Mouse (Mus musculus) stomach, embryonic 15.5 days (tissue): ENCODE results near the gene Cep162. TPM values are rescaled to one million over a fixed set of nuclear protein-coding genes. Genes with fewer than 3 reads are reported as not detected.

Source experiments
- ATAC-seq: fragments of 200-750 bp; cut with Nextera tagmentation; 2 replicates; pipeline ENCODE4 v1.8.0; 2017; ENCODE audit warnings: low read depth, moderate number of reproducible peaks, moderate TSS enrichment; ENCODE audit not compliant: insufficient read depth, low FRiP score
- H3K27ac ChIP-seq: fragments of 300-500 bp; sonication (generic); 2 replicates; pipeline ENCODE4 v1.5.1; 2015; ENCODE audit warnings: mild to moderate bottlenecking, inconsistent platforms
- H3K27me3 ChIP-seq: fragments of 300-500 bp; sonication (generic); replicated peaks from 2 replicates; pipeline ENCODE4 v1.6.1; 2015; ENCODE audit warnings: inconsistent platforms
- H3K36me3 ChIP-seq: fragments of 300-500 bp; sonication (generic); 2 replicates; pipeline ENCODE4 v1.6.1; 2015; ENCODE audit warnings: inconsistent platforms
- H3K4me1 ChIP-seq: fragments of 300-500 bp; sonication (generic); 2 replicates; pipeline ENCODE4 v1.6.1; 2015; ENCODE audit warnings: inconsistent platforms
- H3K4me2 ChIP-seq: fragments of 300-500 bp; sonication (generic); 2 replicates; pipeline ENCODE4 v1.6.1; 2015; ENCODE audit warnings: mild to moderate bottlenecking, inconsistent platforms
- H3K4me3 ChIP-seq: fragments of 300-500 bp; sonication (generic); replicated peaks from 2 replicates; pipeline ENCODE4 v1.5.1; 2015; ENCODE audit warnings: inconsistent platforms
- H3K9ac ChIP-seq: fragments of 300-500 bp; sonication (generic); 2 replicates; pipeline ENCODE4 v1.6.1; 2015; ENCODE audit warnings: inconsistent platforms
- H3K9me3 ChIP-seq: fragments of 300-500 bp; sonication (generic); 2 replicates; pipeline ENCODE4 v1.6.1; 2016; ENCODE audit warnings: inconsistent platforms
- WGBS: fragments of 180-500 bp; shearing (Covaris S2); methylation state at CpG from one replicate; pipeline ENCODE4 v1.1.7; 2015; 5-methylcytosine and 5-hydroxymethylcytosine counted together
- polyA plus RNA-seq: library from polyadenylated mRNA; unstranded; fragments of >200 nt; fragmentation: Nextera tagmentation; extraction: Ambion mirVana; gene quantifications from 2 replicates; pipeline ENCODE4 v1.2.1, GENCODE M21; 2015

Gene Cep162
- polyA plus RNA-seq, 1 experiment from 2014 or later = 5.5 TPM

DNA sequence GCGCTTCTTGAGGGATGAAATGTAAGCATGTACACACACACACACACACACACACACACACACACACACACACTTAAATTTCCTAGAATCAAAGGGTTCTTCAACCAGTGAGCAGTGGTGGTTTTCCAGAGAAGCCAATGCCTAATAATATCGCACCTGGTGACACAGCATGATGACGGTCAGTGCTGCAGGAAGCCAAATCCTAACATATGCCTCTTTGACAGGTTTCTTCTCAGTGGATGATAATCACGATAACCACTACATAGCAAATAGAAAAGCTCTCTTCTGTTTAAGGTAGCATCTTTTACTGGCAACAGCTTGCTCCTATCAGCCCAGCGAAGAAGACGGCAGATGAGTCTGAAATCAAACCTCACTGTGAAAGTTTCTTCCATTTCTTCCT lies 57.3 kb downstream of the Cep162 start:
- Histone ChIP-seq H3K9ac (no peak overlapping the region), H3K9me3 (no peaks in the 10 kb centered on the region), H3K27me3 (no peaks in the 10 kb centered on the region), H3K4me1 (no peaks in the 10 kb centered on the region), H3K4me2 (no peak overlapping the region), H3K4me3 (no peak overlapping the region), H3K36me3 (peaks cover 4% of the 10 kb centered on the region), H3K27ac (no peak overlapping the region)
- no peak for ATAC-seq
- 71% methylated on average over 6 of the region's 6 CpGs for WGBS

- no peaks in the 10 kb centered on the region for H3K4me1 ChIP-seq
- peaks cover 12% of the 10 kb centered on the region for H3K36me3 ChIP-seq
- no peaks in the 10 kb centered on the region for H3K9me3 ChIP-seq
- H3K27ac ChIP-seq = no peak overlapping the region
- 87% methylated on average over 3 of the region's 3 CpGs for WGBS
- H3K4me3 ChIP-seq = no peak overlapping the region
- H3K9ac ChIP-seq = no peak overlapping the region
- no peak for ATAC-seq
- no peak overlapping the region for H3K4me2 ChIP-seq
- no peaks in the 10 kb centered on the region for H3K27me3 ChIP-seq
Observed at GRCm38 (mm10) chr9:87197277-87197676, 58.1 kb downstream of the Cep162 start.

GRCm38 (mm10) chr9:87193721-87194120 lies 61.6 kb downstream of the Cep162 start:
- H3K4me2 ChIP-seq = no peak overlapping the region
- no peaks in the 10 kb centered on the region for H3K27me3 ChIP-seq
- no peak overlapping the region for H3K27ac ChIP-seq
- H3K4me1 ChIP-seq = no peaks in the 10 kb centered on the region
- peaks cover 24% of the 10 kb centered on the region for H3K36me3 ChIP-seq
- H3K4me3 ChIP-seq = no peak overlapping the region
- ATAC-seq = no peak
- no peaks in the 10 kb centered on the region for H3K9me3 ChIP-seq
- WGBS = 90% methylated on average over 1 of the region's 1 CpGs
- H3K9ac ChIP-seq = no peak overlapping the region

- 78% methylated on average over 4 of the region's 4 CpGs for WGBS
- no peak overlapping the region for H3K27ac ChIP-seq
- H3K36me3 ChIP-seq = peaks cover 13% of the 10 kb centered on the region
- ATAC-seq = no peak
- H3K4me3 ChIP-seq = no peak overlapping the region
- H3K4me1 ChIP-seq = no peaks in the 10 kb centered on the region
- H3K27me3 ChIP-seq = no peaks in the 10 kb centered on the region
- no peak overlapping the region for H3K9ac ChIP-seq
- no peaks in the 10 kb centered on the region for H3K9me3 ChIP-seq
- no peak overlapping the region for H3K4me2 ChIP-seq
Observed at GRCm38 (mm10) chr9:87187336-87187735, 68.0 kb downstream of the Cep162 start.

- Histone ChIP-seq H3K27me3 (no peaks in the 10 kb centered on the region), H3K4me2 (no peak overlapping the region), H3K36me3 (no peaks in the 10 kb centered on the region), H3K4me1 (no peaks in the 10 kb centered on the region), H3K9me3 (no peaks in the 10 kb centered on the region), H3K4me3 (no peak overlapping the region), H3K9ac (no peak overlapping the region), H3K27ac (no peak overlapping the region)
- WGBS = 91% methylated on average over 10 of the region's 10 CpGs
- no peak for ATAC-seq
Observed at GRCm38 (mm10) chr9:87182231-87182630, 73.1 kb downstream of the Cep162 start.

DNA sequence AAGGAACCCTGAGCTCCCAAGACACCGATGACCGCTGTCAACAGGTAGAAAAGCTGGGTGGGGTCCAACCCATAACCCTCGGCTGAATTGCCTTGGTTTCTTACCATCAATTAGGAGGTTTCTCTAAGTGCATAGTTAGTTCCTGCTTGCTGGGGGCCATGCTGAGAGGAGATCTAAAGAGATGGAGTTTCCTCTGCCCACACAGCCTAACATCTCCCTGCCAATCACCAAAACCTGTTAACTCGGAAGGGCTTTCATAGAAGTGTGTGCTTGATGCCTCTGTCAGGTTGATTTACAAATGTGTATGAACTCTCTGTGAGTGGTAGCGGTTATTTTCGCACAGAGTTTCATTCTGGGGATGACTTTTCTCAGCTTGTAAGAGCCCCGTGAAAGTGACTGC lies 76.8 kb downstream of the Cep162 start:
- Histone ChIP-seq H3K4me3 (no peak overlapping the region), H3K27me3 (no peaks in the 10 kb centered on the region), H3K4me1 (no peaks in the 10 kb centered on the region), H3K9ac (no peak overlapping the region), H3K4me2 (no peak overlapping the region), H3K9me3 (no peaks in the 10 kb centered on the region), H3K27ac (no peak overlapping the region), H3K36me3 (no peaks in the 10 kb centered on the region)
- 48% methylated on average over 7 of the region's 7 CpGs for WGBS
- ATAC-seq = no peak

DNA sequence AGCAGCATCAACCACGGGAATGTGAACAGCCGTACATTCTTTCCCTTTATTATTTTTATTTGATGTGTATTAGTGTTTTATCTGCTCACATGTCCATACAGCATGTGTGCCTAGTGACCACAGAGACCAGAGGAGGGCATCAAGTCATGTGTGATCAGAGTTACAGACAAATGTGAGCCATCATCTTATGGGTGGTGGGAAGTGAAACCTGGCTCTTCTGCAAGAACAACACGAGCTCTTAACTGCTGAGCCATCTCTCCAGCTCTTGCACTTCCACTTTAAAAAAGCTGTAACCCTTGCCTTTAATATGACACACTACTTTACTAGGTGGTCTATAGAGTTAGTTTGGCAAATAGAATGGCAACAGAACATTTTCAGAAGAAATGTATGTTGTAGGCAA lies 83.8 kb downstream of the Cep162 start:
- Histone ChIP-seq H3K4me3 (no peak overlapping the region), H3K9me3 (no peaks in the 10 kb centered on the region), H3K27ac (no peak overlapping the region), H3K27me3 (no peaks in the 10 kb centered on the region), H3K4me2 (no peak overlapping the region), H3K36me3 (no peaks in the 10 kb centered on the region), H3K4me1 (no peaks in the 10 kb centered on the region), H3K9ac (no peak overlapping the region)
- WGBS = 66% methylated on average over 3 of the region's 3 CpGs
- ATAC-seq = no peak

DNA sequence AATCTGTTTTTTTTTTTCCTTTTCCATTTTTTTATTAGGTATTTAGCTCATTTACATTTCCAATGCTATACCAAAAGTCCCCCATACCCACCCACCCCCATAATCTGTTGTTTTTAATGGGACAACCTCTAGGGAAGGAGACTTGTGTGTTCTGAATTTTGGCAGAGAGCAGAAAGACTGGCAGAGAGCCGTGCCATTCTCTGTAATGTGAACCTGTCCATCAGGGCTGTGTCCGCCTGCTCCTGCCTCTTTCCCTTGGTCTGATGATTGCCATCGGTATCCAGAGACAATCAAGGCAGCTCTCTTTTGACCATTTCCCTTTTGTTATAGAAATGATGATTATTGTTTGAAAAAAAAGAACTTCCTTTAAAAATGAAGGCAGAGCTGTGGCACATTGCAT lies 84.4 kb downstream of the Cep162 start:
- Histone ChIP-seq H3K4me1 (no peaks in the 10 kb centered on the region), H3K9me3 (no peaks in the 10 kb centered on the region), H3K36me3 (no peaks in the 10 kb centered on the region), H3K27ac (no peak overlapping the region), H3K9ac (no peak overlapping the region), H3K4me2 (no peak overlapping the region), H3K4me3 (no peak overlapping the region), H3K27me3 (no peaks in the 10 kb centered on the region)
- WGBS = 71% methylated on average over 3 of the region's 3 CpGs
- no peak for ATAC-seq

DNA sequence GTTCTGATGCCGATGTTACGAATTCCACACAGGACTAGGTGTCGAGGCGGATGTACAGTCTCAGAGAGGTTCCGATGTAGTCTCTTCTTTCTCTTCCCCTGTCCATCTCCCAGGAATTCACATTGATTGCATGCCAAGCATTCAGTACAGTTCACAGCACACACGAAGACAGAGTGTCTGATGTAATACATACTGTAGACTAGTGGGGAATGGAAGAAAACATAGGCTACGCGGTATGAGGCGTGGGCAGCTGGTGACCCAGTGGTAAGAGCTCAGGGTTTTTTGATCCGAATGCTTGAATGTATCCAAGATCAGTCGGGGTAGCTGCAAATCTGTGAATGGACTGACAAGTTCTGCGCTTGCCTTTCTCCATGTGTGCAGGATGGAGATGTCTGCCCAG lies 86.2 kb downstream of the Cep162 start:
- Histone ChIP-seq H3K4me1 (no peaks in the 10 kb centered on the region), H3K9ac (no peak overlapping the region), H3K27me3 (no peaks in the 10 kb centered on the region), H3K36me3 (no peaks in the 10 kb centered on the region), H3K9me3 (no peaks in the 10 kb centered on the region), H3K4me3 (no peak overlapping the region), H3K27ac (no peak overlapping the region), H3K4me2 (no peak overlapping the region)
- no peak for ATAC-seq
- 85% methylated on average over 12 of the region's 12 CpGs for WGBS

DNA sequence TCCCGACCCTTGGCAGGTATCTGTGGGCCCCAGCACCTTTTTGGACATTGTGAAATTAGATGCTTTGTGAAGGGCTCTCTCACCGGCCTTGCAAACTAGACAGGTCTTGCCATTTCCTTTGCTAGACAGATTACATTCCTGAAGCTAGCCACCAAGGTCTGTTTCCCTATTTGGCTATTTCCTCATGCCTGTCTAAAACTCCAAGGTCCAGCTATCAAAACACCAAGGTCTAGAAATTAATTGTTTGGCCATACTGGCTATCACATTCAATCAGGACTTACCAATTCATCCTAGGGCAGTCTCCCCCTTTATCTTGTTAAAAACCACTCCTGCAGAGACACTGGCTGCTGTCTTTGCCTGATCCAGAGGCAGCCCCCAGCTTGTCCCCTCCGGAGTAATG lies 87.3 kb downstream of the Cep162 start:
- no peaks in the 10 kb centered on the region for H3K36me3 ChIP-seq
- H3K4me2 ChIP-seq = no peak overlapping the region
- 49% methylated on average over 3 of the region's 3 CpGs for WGBS
- H3K9me3 ChIP-seq = no peaks in the 10 kb centered on the region
- no peak overlapping the region for H3K27ac ChIP-seq
- H3K27me3 ChIP-seq = no peaks in the 10 kb centered on the region
- H3K9ac ChIP-seq = no peak overlapping the region
- ATAC-seq = no peak
- no peaks in the 10 kb centered on the region for H3K4me1 ChIP-seq
- H3K4me3 ChIP-seq = no peak overlapping the region

- no peak for ATAC-seq
- H3K4me3 ChIP-seq = no peak overlapping the region
- H3K4me2 ChIP-seq = no peak overlapping the region
- H3K27ac ChIP-seq = no peak overlapping the region
- H3K36me3 ChIP-seq = no peaks in the 10 kb centered on the region
- H3K4me1 ChIP-seq = no peaks in the 10 kb centered on the region
- 75% methylated on average over 9 of the region's 9 CpGs for WGBS
- H3K9me3 ChIP-seq = no peaks in the 10 kb centered on the region
- H3K9ac ChIP-seq = no peak overlapping the region
- no peaks in the 10 kb centered on the region for H3K27me3 ChIP-seq
Observed at GRCm38 (mm10) chr9:87167001-87167830, 88.1 kb downstream of the Cep162 start.

DNA sequence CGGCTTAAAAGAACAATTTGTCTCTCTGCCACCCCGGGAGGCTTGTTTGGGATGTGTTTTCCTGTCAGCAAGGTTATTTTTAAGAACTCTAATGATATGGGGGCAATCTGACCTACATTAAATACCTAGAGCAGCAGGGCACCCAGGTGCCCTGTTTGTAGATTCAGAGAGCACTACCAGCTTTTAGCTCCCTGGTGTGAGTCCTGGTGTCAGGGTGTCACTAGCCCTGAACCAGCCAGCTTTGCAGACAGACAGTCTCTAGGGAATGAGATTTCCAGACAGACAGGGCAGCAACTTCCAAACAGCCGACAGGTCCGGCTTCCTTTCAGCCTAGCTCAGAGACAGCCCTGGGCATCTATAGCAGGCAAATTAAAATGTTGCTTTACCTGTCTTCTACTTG lies 92.8 kb downstream of the Cep162 start:
- H3K4me1 ChIP-seq = no peaks in the 10 kb centered on the region
- H3K27me3 ChIP-seq = no peaks in the 10 kb centered on the region
- no peak overlapping the region for H3K9ac ChIP-seq
- no peak for ATAC-seq
- no peaks in the 10 kb centered on the region for H3K9me3 ChIP-seq
- no peak overlapping the region for H3K4me2 ChIP-seq
- WGBS = 81% methylated on average over 4 of the region's 4 CpGs
- H3K36me3 ChIP-seq = no peaks in the 10 kb centered on the region
- no peak overlapping the region for H3K4me3 ChIP-seq
- no peak overlapping the region for H3K27ac ChIP-seq
